Mouse (Mus musculus) embryonic facial prominence, embryonic 10.5 days (tissue): ENCODE data around the gene Ndufc1. TPM values are rescaled to one million over a fixed set of nuclear protein-coding genes. Genes with fewer than 3 reads are reported as not detected.
"Not testable (repeated sequence)": the region's sequence is repeated elsewhere in the genome, so short reads cannot be mapped to it uniquely, and the experiment has no call there.

ENCODE experiments used
- DNase-seq: peaks from one replicate; pipeline ENCODE4 v3.0.0-alpha.2; 2017; ENCODE audit warnings: low spot score
- H3K27ac ChIP-seq: fragments of 300-500 bp; sonication (generic); replicated peaks from 2 replicates; pipeline ENCODE4 v1.5.1; 2016; ENCODE audit warnings: mild to moderate bottlenecking
- H3K27me3 ChIP-seq: fragments of 300-500 bp; sonication (generic); replicated peaks from 2 replicates; pipeline ENCODE4 v1.6.1; 2016; ENCODE audit warnings: low read depth, mild to moderate bottlenecking; ENCODE audit not compliant: poor library complexity, severe bottlenecking
- H3K36me3 ChIP-seq: fragments of 300-500 bp; sonication (generic); replicated peaks from 2 replicates; pipeline ENCODE4 v1.6.1; 2016; ENCODE audit warnings: mild to moderate bottlenecking, moderate library complexity
- H3K4me1 ChIP-seq: fragments of 300-500 bp; sonication (generic); 2 replicates; pipeline ENCODE4 v1.6.1; 2016
- H3K4me3 ChIP-seq: fragments of 300-500 bp; sonication (generic); 2 replicates; pipeline ENCODE4 v1.5.1; 2016; ENCODE audit warnings: mild to moderate bottlenecking, moderate library complexity
- H3K9me3 ChIP-seq: fragments of 300-500 bp; sonication (generic); 2 replicates; pipeline ENCODE4 v1.6.1; 2016; ENCODE audit warnings: mild to moderate bottlenecking
- WGBS: fragments of 180-500 bp; shearing (Covaris S2); methylation state at CpG from one replicate; pipeline ENCODE4 v1.1.7; 2016; 5-methylcytosine and 5-hydroxymethylcytosine counted together
- polyA plus RNA-seq: library from polyadenylated mRNA; unstranded; fragments of >200 nt; fragmentation: Nextera tagmentation; extraction: Ambion mirVana; gene quantifications from 2 replicates; pipeline ENCODE4 v1.2.1, GENCODE M21; 2016

Gene Ndufc1
- 646 and 663 TPM in 2 replicates for polyA plus RNA-seq

- H3K4me3 ChIP-seq, result peak within 1 kb of the TSS; percentile 87
- under 1% methylated on average over 40 of the region's 40 CpGs for WGBS
Observed at GRCm38 (mm10) chr3:51408561-51409183, at the start of gene Ndufc1. Gene Ndufc1, minus strand, starts transcription at chr3:51408988.

GRCm38 (mm10) chr3:51434871-51435595 lies 26.2 kb upstream of the Ndufc1 start:
- DNase-seq, result no peak
- WGBS, result 88% methylated on average over 3 of the region's 3 CpGs
- no peak overlapping the region for H3K4me3 ChIP-seq
- H3K9me3 ChIP-seq, result no peaks in the 10 kb centered on the region
- peaks cover 69% of the 10 kb centered on the region for H3K36me3 ChIP-seq
- no peaks in the 10 kb centered on the region for H3K27me3 ChIP-seq
- H3K27ac ChIP-seq, result no peak overlapping the region
- H3K4me1 ChIP-seq, result no peaks in the 10 kb centered on the region

More at GRCm38 (mm10) chr3:51408561-51409183, at the start of gene Ndufc1:
- Histone ChIP-seq H3K27ac (peak within 1 kb of the TSS; percentile 98), H3K27me3 (no peaks in the 10 kb centered on the region), H3K4me1 (peaks cover 8% of the 10 kb centered on the region), H3K36me3 (peaks cover 34% of the 10 kb centered on the region), H3K9me3 (no peaks in the 10 kb centered on the region)
- DNase-seq, result peak; percentile 99

- H3K36me3 ChIP-seq, result peaks cover 64% of the 10 kb centered on the region
- not testable (repeated sequence) for H3K4me1 ChIP-seq, DNase-seq, H3K27ac ChIP-seq, H3K9me3 ChIP-seq, H3K27me3 ChIP-seq, H3K4me3 ChIP-seq
- 85% methylated on average over 5 of the region's 5 CpGs for WGBS
Observed at GRCm38 (mm10) chr3:51434364-51434763, 25.6 kb upstream of the Ndufc1 start.

GRCm38 (mm10) chr3:51425394-51425793 lies 16.6 kb upstream of the Ndufc1 start:
- no peaks in the 10 kb centered on the region for H3K27me3 ChIP-seq
- no peak for DNase-seq
- no peak overlapping the region for H3K4me3 ChIP-seq
- H3K27ac ChIP-seq, result no peak overlapping the region
- no peaks in the 10 kb centered on the region for H3K4me1 ChIP-seq
- peaks cover 30% of the 10 kb centered on the region for H3K36me3 ChIP-seq
- H3K9me3 ChIP-seq, result no peaks in the 10 kb centered on the region

- H3K27me3 ChIP-seq, result no peaks in the 10 kb centered on the region
- peaks cover 31% of the 10 kb centered on the region for H3K36me3 ChIP-seq
- WGBS, result 84% methylated on average over 3 of the region's 3 CpGs
- H3K27ac ChIP-seq, result no peak overlapping the region
- peaks cover 15% of the 10 kb centered on the region for H3K4me1 ChIP-seq
- H3K9me3 ChIP-seq, result no peaks in the 10 kb centered on the region
- DNase-seq, result no peak
- H3K4me3 ChIP-seq, result no peak overlapping the region
Observed at GRCm38 (mm10) chr3:51421921-51422320, 13.1 kb upstream of the Ndufc1 start.

GRCm38 (mm10) chr3:51417966-51418365 lies 9.2 kb upstream of the Ndufc1 start:
- Histone ChIP-seq H3K36me3 (peaks cover 26% of the 10 kb centered on the region), H3K4me1 (peaks cover 24% of the 10 kb centered on the region), H3K9me3 (no peaks in the 10 kb centered on the region), H3K4me3 (peak overlapping the region; percentile 100), H3K27ac (no peak overlapping the region), H3K27me3 (no peaks in the 10 kb centered on the region)
- no peak for DNase-seq
- WGBS, result 72% methylated on average over 2 of the region's 2 CpGs

GRCm38 (mm10) chr3:51417485-51417884 lies 8.7 kb upstream of the Ndufc1 start:
- Histone ChIP-seq H3K4me3 (peak overlapping the region; percentile 100), H3K36me3 (peaks cover 22% of the 10 kb centered on the region), H3K4me1 (peaks cover 24% of the 10 kb centered on the region), H3K27me3 (no peaks in the 10 kb centered on the region), H3K27ac (no peak overlapping the region), H3K9me3 (no peaks in the 10 kb centered on the region)
- 49% methylated on average over 2 of the region's 2 CpGs for WGBS
- DNase-seq, result no peak

GRCm38 (mm10) chr3:51417135-51417458 lies 8.3 kb upstream of the Ndufc1 start:
- Histone ChIP-seq H3K4me3 (peak overlapping the region; percentile 100), H3K27ac (peak overlapping the region; percentile 97), H3K4me1 (peaks cover 24% of the 10 kb centered on the region), H3K27me3 (no peaks in the 10 kb centered on the region), H3K36me3 (peaks cover 21% of the 10 kb centered on the region), H3K9me3 (no peaks in the 10 kb centered on the region)
- DNase-seq, result no peak
- WGBS, result 10% methylated on average over 8 of the region's 8 CpGs

- WGBS, result under 1% methylated on average over 68 of the region's 68 CpGs
- H3K4me3 ChIP-seq, result peak overlapping the region; percentile 100
- peak; percentile 69 for DNase-seq
Observed at GRCm38 (mm10) chr3:51416364-51417134, 7.8 kb upstream of the Ndufc1 start.

GRCm38 (mm10) chr3:51416073-51416363 lies 7.2 kb upstream of the Ndufc1 start:
- WGBS, result under 1% methylated on average over 30 of the region's 30 CpGs

More at GRCm38 (mm10) chr3:51416364-51417134, 7.8 kb upstream of the Ndufc1 start:
- Histone ChIP-seq H3K9me3 (no peaks in the 10 kb centered on the region), H3K4me1 (peaks cover 24% of the 10 kb centered on the region), H3K27me3 (no peaks in the 10 kb centered on the region), H3K27ac (peak overlapping the region; percentile 97), H3K36me3 (peaks cover 16% of the 10 kb centered on the region)

GRCm38 (mm10) chr3:51415098-51416072 lies 6.6 kb upstream of the Ndufc1 start, which contains the start of gene Naa15:
Gene Naa15, plus strand, starts transcription at chr3:51415148.
- WGBS, result 5% methylated on average over 43 of the region's 43 CpGs
- Histone ChIP-seq H3K9me3 (no peaks in the 10 kb centered on the region), H3K4me1 (peaks cover 24% of the 10 kb centered on the region), H3K27ac (peak within 1 kb of the TSS; percentile 97), H3K27me3 (no peaks in the 10 kb centered on the region), H3K4me3 (peak within 1 kb of the TSS; percentile 100), H3K36me3 (peaks cover 11% of the 10 kb centered on the region; the same call in 1 of the 2 replicates)
- peak; percentile 97 for DNase-seq

More at GRCm38 (mm10) chr3:51416073-51416363, 7.2 kb upstream of the Ndufc1 start:
- Histone ChIP-seq H3K27me3 (no peaks in the 10 kb centered on the region), H3K27ac (peak overlapping the region; percentile 97), H3K4me1 (peaks cover 24% of the 10 kb centered on the region), H3K9me3 (no peaks in the 10 kb centered on the region), H3K36me3 (peaks cover 13% of the 10 kb centered on the region), H3K4me3 (peak overlapping the region; percentile 100)
- DNase-seq, result no peak

- Histone ChIP-seq H3K4me3 (no peak overlapping the region), H3K4me1 (peaks cover 22% of the 10 kb centered on the region), H3K27ac (no peak overlapping the region), H3K9me3 (no peaks in the 10 kb centered on the region), H3K27me3 (no peaks in the 10 kb centered on the region), H3K36me3 (no peaks in the 10 kb centered on the region)
- whole genome bisulfite sequencing, result 81% methylated on average over 1 of the region's 1 CpGs
- no peak for DNase-seq
Observed at GRCm38 (mm10) chr3:51413276-51413675, 4.5 kb upstream of the Ndufc1 start.
